Mouse (Mus musculus) kidney, adult 8-10 months (tissue): Measurements from ENCODE around the gene Scn2a.

Source experiments
- DNase-seq, 2 experiments: peaks; one replicate each; pipeline ENCODE4 v3.0.0; 2022

Gene Scn2a

DNA sequence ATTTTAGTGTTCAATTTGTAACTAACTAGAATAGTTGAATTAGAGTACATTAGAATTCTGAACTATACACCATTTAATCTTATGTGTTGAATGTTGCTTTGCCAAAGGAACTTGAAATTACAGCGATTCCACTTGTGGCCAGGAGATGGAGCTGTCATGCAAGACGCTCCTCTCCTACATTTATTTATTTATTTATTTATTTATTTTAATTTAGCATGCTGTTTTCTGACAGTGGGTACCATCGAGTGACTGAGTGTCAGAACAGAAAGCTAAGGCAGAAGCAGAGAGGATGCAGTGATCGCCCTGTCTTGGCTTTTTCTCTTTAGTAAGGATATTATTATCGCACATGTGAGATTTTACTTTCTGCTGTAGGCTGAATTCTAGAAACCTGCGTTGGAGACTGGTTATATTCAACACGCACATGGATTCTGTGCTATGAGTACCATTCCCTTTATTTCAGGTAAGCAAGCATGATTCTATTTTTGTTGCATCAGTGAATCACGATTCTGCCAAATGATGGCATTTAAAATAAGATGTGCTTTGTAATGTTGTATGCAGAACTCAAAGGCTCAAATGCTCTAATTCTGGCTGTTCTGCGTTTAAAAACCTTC is at the start of gene Scn2a:
TSS of gene Scn2a (plus strand) at position 216 of the 611 bp plus-strand sequence.
- DNase-seq: peak; percentile 9 to 21

DNA sequence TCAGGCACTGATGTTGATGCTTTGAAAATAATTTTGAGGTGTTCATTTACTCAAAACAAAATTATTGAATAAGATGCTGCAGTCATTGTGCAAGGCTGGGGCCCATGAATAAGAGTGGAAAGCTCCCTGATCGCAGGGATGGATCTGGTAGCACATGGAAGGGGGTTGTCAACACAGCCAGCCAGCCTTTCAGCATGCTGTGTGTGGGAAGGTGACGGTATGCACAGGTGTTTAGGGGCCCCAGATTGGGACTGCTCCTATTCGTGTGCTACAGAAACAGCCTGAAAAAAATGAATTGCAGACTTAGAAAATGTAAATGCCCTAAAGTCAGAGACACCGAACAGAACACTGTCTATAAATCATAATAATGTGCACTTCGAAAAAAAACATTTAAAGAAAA is 32.9 kb upstream of the Scn2a start:
- DNase-seq: no peak

DNA sequence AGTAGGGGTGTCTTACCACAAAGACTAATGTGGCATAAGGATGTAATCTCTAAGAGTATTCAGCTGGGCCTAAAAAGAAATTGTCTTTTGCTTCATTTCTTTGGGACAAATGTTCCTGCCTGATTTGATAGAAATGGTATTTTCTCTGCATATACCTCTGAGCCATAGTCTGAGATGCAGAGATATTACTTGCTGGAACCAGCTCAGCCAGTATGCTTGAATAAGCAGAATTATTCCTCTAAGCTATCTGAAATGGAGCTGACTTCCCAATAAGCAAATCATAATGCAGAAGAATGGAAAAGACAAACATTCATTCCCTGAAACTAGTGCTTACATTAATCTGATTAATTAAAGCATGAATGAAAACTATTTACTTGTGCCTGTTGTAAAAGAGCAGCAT is 12.8 kb upstream of the Scn2a start:
- no peak for DNase-seq

DNA sequence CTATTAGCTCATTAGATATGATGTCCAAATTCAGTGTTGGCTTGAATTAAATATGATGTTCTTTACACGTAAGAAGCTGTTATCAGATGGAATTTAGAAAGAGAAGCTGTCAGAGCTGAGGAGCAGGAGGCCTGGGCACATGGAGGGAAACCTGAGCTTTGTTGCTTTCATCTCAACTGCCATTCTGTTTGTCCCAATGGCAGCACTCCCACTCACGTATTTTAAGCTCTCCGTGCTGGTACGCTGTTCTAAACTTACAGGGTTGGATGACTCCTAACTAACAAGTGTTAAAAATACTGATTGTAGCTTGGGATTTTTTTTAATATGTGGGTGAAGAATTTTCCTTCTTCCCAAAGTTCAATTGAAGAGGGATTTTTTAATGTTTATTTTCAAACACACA is 8.7 kb upstream of the Scn2a start:
- no peak for DNase-seq

DNA sequence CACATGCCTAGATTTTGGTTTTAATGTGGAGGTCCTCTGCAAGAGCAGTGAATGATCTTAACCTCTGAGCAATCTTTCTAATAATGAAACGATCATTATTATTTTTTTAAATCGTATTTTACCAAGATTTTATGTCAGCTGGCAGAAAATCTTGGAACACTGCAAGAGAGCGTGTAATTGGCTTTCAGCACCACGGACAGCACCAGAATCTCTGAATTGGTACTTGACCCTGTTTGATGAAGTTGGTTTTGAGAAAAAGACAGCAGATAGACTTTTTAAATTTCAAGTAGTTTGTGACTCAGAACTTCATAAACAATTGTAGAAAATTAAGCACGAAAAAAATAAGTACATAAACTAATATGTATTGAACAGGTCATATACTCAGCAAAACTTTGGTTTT is 790 bp upstream of the Scn2a start:
- DNase-seq: peak in 1 of 2 experiments; percentile 23

GRCm38 (mm10) chr2:65621254-65621653 is 683 bp downstream of the Scn2a start:
- DNase-seq: no peak

GRCm38 (mm10) chr2:65621838-65622237 is 1.3 kb downstream of the Scn2a start:
- no peak for DNase-seq

DNA sequence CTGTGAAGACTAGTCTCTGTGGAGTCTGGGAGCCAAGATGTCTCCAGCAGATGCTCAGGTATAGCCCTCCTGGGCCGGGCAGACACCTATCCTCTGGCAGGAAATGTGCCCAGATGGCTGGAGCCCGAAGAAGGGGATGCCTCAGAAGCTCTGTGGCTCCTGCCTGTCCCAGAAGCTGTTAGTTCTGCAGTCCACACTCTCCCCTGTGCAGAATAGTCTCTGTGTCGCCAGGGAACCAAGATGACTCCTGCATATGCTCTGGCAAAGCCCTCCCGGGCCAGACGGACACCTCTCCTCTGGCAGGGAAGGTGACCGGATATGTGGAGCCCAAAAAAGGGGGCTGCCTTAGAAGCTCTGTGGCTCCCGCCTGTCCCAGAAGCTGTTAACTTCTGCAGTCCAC is 32.1 kb downstream of the Scn2a start:
- DNase-seq: no peak

- peak in 1 of 2 experiments; percentile 18 for DNase-seq
These were observed 36.5 kb downstream of the Scn2a start for GRCm38 (mm10) chr2:65657031-65657430.

- no peak for DNase-seq
These were observed 37.9 kb downstream of the Scn2a start for GRCm38 (mm10) chr2:65658430-65658829.

- DNase-seq: no peak
These were observed 43.3 kb downstream of the Scn2a start for GRCm38 (mm10) chr2:65663892-65664291.

GRCm38 (mm10) chr2:65664481-65664880 is 43.9 kb downstream of the Scn2a start:
- DNase-seq: no peak

DNA sequence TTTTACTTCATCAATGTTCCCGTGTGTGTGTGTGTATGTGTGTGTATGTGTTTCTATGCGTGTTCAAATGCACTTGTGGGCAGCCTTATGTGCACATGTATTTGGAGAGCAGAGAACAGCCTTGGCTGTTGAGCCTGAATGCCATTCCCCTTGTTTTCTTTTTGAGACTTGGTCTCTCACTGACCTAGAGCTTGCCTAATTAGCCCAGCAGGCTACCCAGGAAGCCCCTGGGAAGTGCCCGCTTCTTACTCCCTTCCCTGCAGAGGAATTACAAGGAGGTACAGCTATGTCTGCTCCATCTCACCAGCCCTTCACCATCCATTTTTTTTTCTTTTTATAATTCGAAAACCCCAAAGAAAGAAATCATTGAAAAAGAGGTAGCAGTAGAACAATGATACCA is 44.6 kb downstream of the Scn2a start:
- no peak for DNase-seq

- no peak for DNase-seq
These were observed 47.2 kb downstream of the Scn2a start for GRCm38 (mm10) chr2:65667590-65668436.

GRCm38 (mm10) chr2:65668437-65669135 is 48.0 kb downstream of the Scn2a start:
- peak; percentile 74 to 75 for DNase-seq

GRCm38 (mm10) chr2:65669561-65669960 is 49.0 kb downstream of the Scn2a start:
- no peak for DNase-seq

GRCm38 (mm10) chr2:65670153-65670817 is 49.7 kb downstream of the Scn2a start:
- DNase-seq: no peak

- no peak for DNase-seq
These were observed 59.0 kb downstream of the Scn2a start for GRCm38 (mm10) chr2:65679621-65680020.

GRCm38 (mm10) chr2:65685151-65685550 is 64.6 kb downstream of the Scn2a start:
- no peak for DNase-seq

- no peak for DNase-seq
These were observed 70.0 kb downstream of the Scn2a start for GRCm38 (mm10) chr2:65690456-65691184.

GRCm38 (mm10) chr2:65694485-65694884 is 73.9 kb downstream of the Scn2a start:
- DNase-seq: no peak

GRCm38 (mm10) chr2:65695061-65695460 is 74.5 kb downstream of the Scn2a start:
- no peak for DNase-seq
